In the genomic region with DNA sequence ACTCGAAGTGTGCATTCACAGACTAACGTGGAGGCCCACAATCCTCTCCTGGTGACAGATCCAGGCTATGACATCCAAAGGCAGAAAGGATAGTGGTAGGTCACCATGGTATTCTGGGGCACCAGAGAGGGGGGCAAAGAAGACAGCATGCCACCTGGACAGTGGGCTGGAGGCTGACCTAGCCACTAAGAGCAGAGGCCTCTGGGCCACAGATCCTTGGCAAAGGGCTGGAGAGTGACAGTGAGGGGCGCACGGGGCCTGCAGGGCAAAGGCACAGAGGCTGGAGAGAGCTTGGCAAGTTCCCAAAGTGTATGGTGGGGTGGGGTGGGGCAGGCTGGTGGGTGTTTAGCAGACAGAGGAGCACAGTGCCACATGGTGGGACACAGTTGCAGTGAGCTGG, we compare ENCODE assay signal across 25 mouse cellular contexts. TPM values are rescaled to one million over a fixed set of nuclear protein-coding genes. Genes with fewer than 3 reads are reported as not detected.
DNase-seq lines count a peak whose midpoint lies in the region; ATAC-seq and TF ChIP-seq lines count a peak whose summit lies in the region.
"Had no signal": no experiment of that assay in that cellular context is flagged by ENCODE, and none has a peak within 500 bp of the region (broad histone marks: within the 10 kb centered on the region; RNA-seq: fewer than 3 reads in every experiment).

No protein-coding gene starts in this region.

- peaks cover 13% of the 10 kb centered on the region for H3K4me1 ChIP-seq in heart, embryonic 10.5 days
- H3K4me1 ChIP-seq in liver, postnatal 0 days (ENCODE audit: insufficient read depth), result peaks cover 6% of the 10 kb centered on the region

- H3K36me3 ChIP-seq in heart, embryonic 10.5 days, result peaks cover 67% of the 10 kb centered on the region
- peaks cover 26% of the 10 kb centered on the region for H3K36me3 ChIP-seq in liver, postnatal 0 days (replicated peaks; ENCODE audit: insufficient read depth, low read length)

- no peak overlapping the region for H3K9ac ChIP-seq in liver, postnatal 0 days (replicated peaks)
- H3K9ac ChIP-seq: embryonic facial prominence, embryonic 12.5 days; forebrain, embryonic 12.5 days; hindbrain, embryonic 15.5 days; limb, embryonic 15.5 days; liver, embryonic 15.5 days had no signal

- no peaks in the 10 kb centered on the region for H3K27me3 ChIP-seq in heart, embryonic 10.5 days (ENCODE audit: insufficient read depth, poor library complexity, severe bottlenecking)
- H3K27me3 ChIP-seq in liver, postnatal 0 days (ENCODE audit: insufficient read depth, low read length), result no peaks in the 10 kb centered on the region
- H3K27me3 ChIP-seq: embryonic facial prominence, embryonic 12.5 days; forebrain, embryonic 12.5 days; hindbrain, embryonic 15.5 days; limb, embryonic 15.5 days; liver, embryonic 15.5 days had no signal

- no peak overlapping the region for H3K4me3 ChIP-seq in heart, embryonic 10.5 days
- H3K4me3 ChIP-seq in liver, postnatal 0 days (ENCODE audit: low read depth, low read length), result no peak overlapping the region
- H3K4me3 ChIP-seq: embryonic facial prominence, embryonic 12.5 days; erythroblast, embryonic 14.5 days; forebrain, embryonic 12.5 days; gastrocnemius, adult 2 months; hindbrain, embryonic 15.5 days; limb, embryonic 15.5 days; liver, embryonic 15.5 days had no signal

- no peak overlapping the region for H3K27ac ChIP-seq in heart, embryonic 10.5 days
- no peak overlapping the region for H3K27ac ChIP-seq in liver, postnatal 0 days (ENCODE audit: low read depth)
- H3K27ac ChIP-seq: embryonic facial prominence, embryonic 12.5 days; forebrain, embryonic 12.5 days; gastrocnemius, adult 2 months; hindbrain, embryonic 15.5 days; limb, embryonic 15.5 days; liver, embryonic 15.5 days had no signal

- no peak for ATAC-seq in liver, postnatal 0 days
- ATAC-seq: activated CD4-positive, CD25-positive, alpha-beta regulatory T cell, adult 4 months had no signal

- H3K4me2 ChIP-seq in liver, postnatal 0 days (ENCODE audit: low read depth, low read length), result no peak overlapping the region
- H3K4me2 ChIP-seq: embryonic facial prominence, embryonic 12.5 days; forebrain, embryonic 12.5 days; hindbrain, embryonic 15.5 days; limb, embryonic 15.5 days; liver, embryonic 15.5 days had no signal

- no peak for TF ChIP-seq EP300 in liver, postnatal 0 days (IDR thresholded peaks at IDR 0.05; ENCODE audit: low read depth)

- no peak for TF ChIP-seq CTCF in liver, postnatal 0 days (IDR thresholded peaks at IDR 0.05; ENCODE audit: low read depth)

- no peaks in the 10 kb centered on the region for H3K9me3 ChIP-seq in heart, embryonic 10.5 days
- no peaks in the 10 kb centered on the region for H3K9me3 ChIP-seq in liver, postnatal 0 days (ENCODE audit: low read length)
- H3K9me3 ChIP-seq: embryonic facial prominence, embryonic 12.5 days; forebrain, embryonic 12.5 days; hindbrain, embryonic 15.5 days; limb, embryonic 15.5 days; liver, embryonic 15.5 days had no signal

- peak; percentile 32 for DNase-seq in cerebellum, adult 11-12 months
- DNase-seq in cerebellum, adult 18-20 months, result no peak
- peak; percentile 74 for DNase-seq in heart, embryonic 10.5 days (ENCODE audit: low spot score)
- no peak for DNase-seq in heart, adult 8-10 months (ENCODE audit: low spot score)
- DNase-seq in liver, postnatal 0 days, result peak; percentile 12
- no peak for DNase-seq in liver
- peak; percentile 46 for DNase-seq in testis, postnatal 10 days (ENCODE audit: low spot score)
- no peak for DNase-seq in testis, postnatal 14 days (ENCODE audit: low spot score)
- DNase-seq: adrenal gland, postnatal 10 days; cerebellum, postnatal 14 days; gastrocnemius, adult 2 months; heart, adult 18-20 months; kidney, adult 8-10 months; kidney, postnatal 14 days; left cerebral cortex, postnatal 4 days had no signal

- WGBS in heart, embryonic 10.5 days, result 94% methylated on average over 4 of the region's 4 CpGs
- 73% methylated on average over 4 of the region's 4 CpGs for WGBS in liver, postnatal 0 days (ENCODE audit: insufficient replicate concordance)

RNA-seq across cellular contexts. Expression of a gene that starts 6.0 kb away (rescaled TPM):
- 92.2 and 95.7 TPM in 2 replicates for polyA plus RNA-seq in heart, embryonic 10.5 days (2016; fragmentation: Nextera tagmentation; extraction: Ambion mirVana)
- 10 to 100 TPM; 73.8 to 84.8 (median 83.7) TPM for total RNA-seq in heart, adult 8-10 months (2022)
- polyA plus RNA-seq in liver, postnatal 0 days (2015; fragmentation: Nextera tagmentation; extraction: Ambion mirVana), result 32.4 and 35.9 TPM in 2 replicates

RNA-seq across cellular contexts. Expression of a gene that starts 6.1 kb away (rescaled TPM):
- 9.3 and 11.1 TPM in 2 replicates for polyA plus RNA-seq in heart, embryonic 10.5 days (2016; fragmentation: Nextera tagmentation; extraction: Ambion mirVana)
- total RNA-seq in heart, adult 8-10 months (2022), result 1 to 10 TPM; 2.5 to 6.7 (median 3.3) TPM
- polyA plus RNA-seq in liver, postnatal 0 days (2015; fragmentation: Nextera tagmentation; extraction: Ambion mirVana), result 3.3 and 4.1 TPM in 2 replicates

RNA-seq across cellular contexts. Expression of a gene that starts 22.5 kb away (rescaled TPM):
- polyA plus RNA-seq in heart, embryonic 10.5 days (2016; fragmentation: Nextera tagmentation; extraction: Ambion mirVana), result 158 and 196 TPM in 2 replicates
- total RNA-seq in heart, adult 8-10 months (2022), result 100 to 1,000 TPM; 109 to 130 (median 125) TPM
- 59.7 and 63.1 TPM in 2 replicates for polyA plus RNA-seq in liver, postnatal 0 days (2015; fragmentation: Nextera tagmentation; extraction: Ambion mirVana)

RNA-seq across cellular contexts. Expression of a gene that starts 25.1 kb away (rescaled TPM):
- polyA plus RNA-seq in heart, embryonic 10.5 days (2016; fragmentation: Nextera tagmentation; extraction: Ambion mirVana), result 0.83 and 1.8 TPM in 2 replicates
- 1 to 10 TPM in 1 of 4 experiments, under 1 TPM in 1, not detected in 2; 0.79 to 1.5 TPM for total RNA-seq in heart, adult 8-10 months (2022)
- polyA plus RNA-seq in liver, postnatal 0 days (2015; fragmentation: Nextera tagmentation; extraction: Ambion mirVana), result 38.9 and 44.3 TPM in 2 replicates
- total RNA-seq: gastrocnemius, adult 2 months; megakaryocyte-erythroid progenitor cell, adult 5-6 weeks had no signal
- polyA plus RNA-seq: activated CD4-positive, CD25-positive, alpha-beta regulatory T cell, adult 4 months; intestine, embryonic 14.5 days; thymus, postnatal 0 days had no signal

RNA-seq across cellular contexts. Expression of a gene that starts 34.2 kb away (rescaled TPM):
- polyA plus RNA-seq in heart, embryonic 10.5 days (2016; fragmentation: Nextera tagmentation; extraction: Ambion mirVana), result 0.21 TPM in 2 replicates
- total RNA-seq in heart, adult 8-10 months (2022), result 10 to 100 TPM; 14.6 to 21.4 (median 17.7) TPM
- 0.35 and 2.7 TPM in 2 replicates for polyA plus RNA-seq in liver, postnatal 0 days (2015; fragmentation: Nextera tagmentation; extraction: Ambion mirVana)
- polyA plus RNA-seq: activated CD4-positive, CD25-positive, alpha-beta regulatory T cell, adult 4 months; erythroblast, embryonic 14.5 days had no signal

Comparison
In these comparisons a context has a peak if more than half of its experiments do, and no peak if none do; other contexts are left out.
1. DNase-seq: peak in cerebellum, adult 11-12 months (single experiment), heart, embryonic 10.5 days (single experiment), liver, postnatal 0 days (single experiment) and testis, postnatal 10 days (single experiment); none in cerebellum, adult 18-20 months (0 of 2), heart, adult 8-10 months (single experiment), liver (single experiment) and testis, postnatal 14 days (single experiment).